Mouse (Mus musculus): ENCODE results near the gene 3100002H09Rik.

DNA sequence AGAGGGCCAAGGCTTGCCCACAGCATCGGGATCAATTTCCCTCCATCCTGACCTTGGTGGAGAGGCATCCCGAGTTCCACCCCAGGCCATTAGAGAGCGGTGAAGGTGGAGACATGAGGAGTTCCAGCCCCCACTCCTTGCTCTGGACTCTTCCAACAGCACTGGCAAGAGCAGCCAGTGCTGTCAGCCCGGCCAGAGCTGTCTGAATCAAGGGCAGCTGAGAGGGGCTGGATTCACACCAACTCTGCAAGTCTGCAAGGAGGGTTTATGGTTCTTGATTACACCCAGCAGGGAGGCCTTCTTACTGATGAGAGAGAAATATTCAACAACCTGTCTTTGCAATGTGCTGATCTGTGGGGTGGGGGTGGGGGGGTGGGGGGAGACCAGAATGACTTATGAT is 37.0 kb downstream of the 3100002H09Rik start:
- TF ChIP-seq CTCF (IDR thresholded peaks at IDR 0.05; ENCODE audit: low read depth, low read length) (no peak), GATA1 (IDR thresholded peaks at IDR 0.05; ENCODE audit: borderline replicate concordance, low read length) (no peak), TAL1 (conservative IDR thresholded peaks at IDR 0.05; ENCODE audit: low read depth, low read length) (no peak), POLR2AphosphoS5 (IDR thresholded peaks at IDR 0.05; ENCODE audit: insufficient replicate concordance, low read depth, low read length) (no peak), GATA2 (IDR thresholded peaks at IDR 0.05; ENCODE audit: borderline replicate concordance, low read depth, low read length) (no peak)
